Mouse (Mus musculus) lung, adult 10 weeks (tissue): ENCODE data around the gene Lzts2. TPM values are rescaled to one million over a fixed set of nuclear protein-coding genes. Genes with fewer than 3 reads are reported as not detected.

Experiments used
- polyA plus RNA-seq: library from polyadenylated mRNA; stranded (reverse); fragments of 350-450 nt; fragmentation: Illumina TruSeq; extraction: RNeasy Lipid Tissue Mini Kit (QIAGEN cat#74804); gene quantifications from one replicate; pipeline ENCODE4 v1.2.3, GENCODE M21; 2014; ENCODE audit warnings: low read depth, low replicate concordance; ENCODE audit not compliant: insufficient read depth

Gene Lzts2
- polyA plus RNA-seq: 32.7 TPM

DNA sequence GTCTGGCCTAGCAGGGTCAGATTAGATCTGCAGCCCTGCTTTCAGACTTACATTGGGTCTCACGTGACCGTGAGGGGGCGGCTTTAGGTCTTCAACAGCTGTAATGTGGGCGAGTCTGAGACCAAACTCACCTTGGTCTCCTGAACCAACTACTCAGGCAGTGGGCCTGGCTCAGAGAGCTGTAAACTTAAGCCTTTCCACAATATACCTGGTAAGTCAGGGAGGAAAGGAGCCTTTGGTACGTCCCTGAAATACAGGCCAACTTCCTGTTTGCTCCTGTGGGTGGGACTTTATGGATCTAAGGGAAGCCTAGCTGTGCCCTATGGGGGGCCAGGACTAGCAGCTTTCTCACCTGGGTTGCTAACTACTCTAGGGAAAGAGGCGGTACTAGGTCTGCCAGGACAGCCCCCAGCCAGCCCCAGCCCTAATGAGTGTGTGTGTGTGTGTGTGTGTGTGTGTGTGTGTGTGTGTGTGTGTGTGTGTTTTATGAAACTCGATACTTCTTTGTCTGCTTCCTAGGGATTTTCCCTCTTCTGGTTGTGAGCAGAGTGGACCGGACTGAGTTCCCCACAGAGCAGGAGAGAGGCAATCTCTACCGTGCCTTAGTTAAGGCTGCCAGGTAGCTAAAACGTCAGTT is at the start of gene Lzts2:
Lzts2 (plus strand) TSS at position 80 of the 637 bp plus-strand sequence.

DNA sequence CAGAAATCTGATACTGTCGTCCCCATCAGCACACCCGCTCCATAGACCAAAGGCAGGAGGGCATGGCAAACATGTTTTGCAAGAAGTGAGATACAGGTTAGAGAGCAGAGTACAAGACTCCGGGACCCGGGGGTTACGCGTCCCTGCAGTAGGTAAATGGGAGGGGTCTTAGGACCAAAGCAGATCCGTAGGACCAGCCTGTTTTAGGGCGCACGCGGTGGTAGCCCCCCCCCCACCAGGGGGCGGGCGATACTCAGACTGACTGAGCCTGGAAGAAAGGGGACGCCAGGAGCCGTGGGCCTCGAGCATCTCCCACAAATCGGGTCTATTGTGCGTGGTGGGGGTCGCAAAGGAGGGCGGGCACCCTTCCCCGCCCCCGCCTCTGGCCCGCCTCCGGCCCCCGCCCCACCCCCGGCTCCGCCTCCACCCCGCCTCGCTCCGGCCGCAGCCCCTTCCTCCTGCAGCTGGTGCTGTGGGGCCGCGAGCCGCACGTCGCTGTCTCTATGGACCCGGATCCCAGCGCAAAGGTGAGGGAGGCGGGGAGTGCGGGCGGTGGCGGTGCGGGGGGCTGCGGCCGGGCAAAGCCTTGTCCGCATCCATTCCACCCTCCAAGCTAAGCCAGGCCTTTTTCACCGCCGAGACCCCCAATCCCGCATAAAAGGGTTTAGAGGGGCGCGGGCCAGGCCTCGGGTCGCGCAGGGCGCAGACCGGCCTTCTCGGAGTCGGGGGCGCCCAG is 25.2 kb upstream of the Lzts2 start, which contains the start of gene Sema4g:
Sema4g (plus strand) TSS at position 271 of the 736 bp plus-strand sequence.

DNA sequence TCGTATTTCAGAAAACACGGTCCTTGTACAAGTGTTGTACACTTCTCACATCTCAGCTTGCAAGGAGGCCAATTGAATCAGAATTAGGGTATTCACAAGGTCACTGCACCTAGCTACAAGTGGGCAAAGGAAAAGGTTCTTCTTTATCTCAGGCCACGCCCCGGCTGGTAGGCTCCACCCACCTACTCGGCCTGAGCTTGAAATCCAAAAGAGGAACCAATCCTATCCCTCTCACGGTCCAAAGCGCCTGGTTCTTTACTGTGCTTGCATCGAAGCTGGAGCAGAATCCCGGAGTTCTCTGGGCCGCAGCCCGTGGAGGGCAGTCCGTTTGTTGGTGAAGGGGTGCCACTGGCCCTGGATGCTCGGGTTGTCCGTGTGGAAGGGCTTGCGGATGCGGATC is 8.8 kb upstream of the Lzts2 start, which contains the start of gene Twnk:
Twnk (plus strand) TSS at position 220 of the 400 bp plus-strand sequence.

DNA sequence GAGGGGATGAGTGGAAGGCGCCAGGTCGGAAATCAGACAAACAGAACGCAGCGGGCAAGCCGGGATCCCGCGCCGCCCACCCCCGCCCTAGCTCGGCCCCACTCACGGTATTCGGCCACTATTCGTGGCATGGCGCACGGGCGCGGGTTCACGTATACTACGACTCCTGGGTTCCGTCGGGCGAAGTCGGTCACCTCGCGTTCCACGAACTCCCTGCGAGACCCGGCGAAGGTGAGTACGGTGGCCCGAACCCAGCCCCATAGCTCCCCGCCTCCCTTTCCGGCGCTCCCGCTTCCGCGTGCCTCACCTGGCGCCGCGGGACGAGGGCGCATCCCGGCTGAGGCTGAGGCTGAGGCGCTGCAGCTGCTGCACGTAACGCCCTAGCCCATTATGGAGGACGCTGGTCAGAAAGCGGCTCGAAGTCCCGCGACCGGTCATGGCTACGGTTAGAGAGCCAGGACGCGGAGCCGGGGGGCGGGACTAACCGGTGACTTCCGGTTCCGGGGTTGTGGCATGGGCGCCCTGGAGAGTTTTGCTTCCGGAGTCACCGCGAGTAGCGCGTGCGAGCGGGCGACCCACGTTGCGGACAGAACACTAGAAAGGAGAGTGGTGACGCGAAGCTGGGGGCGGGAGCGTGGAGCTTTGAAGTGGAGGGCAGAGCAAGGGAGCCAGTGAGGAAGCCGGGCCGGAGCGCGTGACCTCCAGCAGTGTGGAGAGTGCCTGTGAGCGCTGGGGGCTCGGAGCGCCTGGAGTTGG is 8.1 kb upstream of the Lzts2 start, which contains the start of gene Mrpl43:
Mrpl43 (minus strand) TSS at position 486 of the 756 bp plus-strand sequence.

DNA sequence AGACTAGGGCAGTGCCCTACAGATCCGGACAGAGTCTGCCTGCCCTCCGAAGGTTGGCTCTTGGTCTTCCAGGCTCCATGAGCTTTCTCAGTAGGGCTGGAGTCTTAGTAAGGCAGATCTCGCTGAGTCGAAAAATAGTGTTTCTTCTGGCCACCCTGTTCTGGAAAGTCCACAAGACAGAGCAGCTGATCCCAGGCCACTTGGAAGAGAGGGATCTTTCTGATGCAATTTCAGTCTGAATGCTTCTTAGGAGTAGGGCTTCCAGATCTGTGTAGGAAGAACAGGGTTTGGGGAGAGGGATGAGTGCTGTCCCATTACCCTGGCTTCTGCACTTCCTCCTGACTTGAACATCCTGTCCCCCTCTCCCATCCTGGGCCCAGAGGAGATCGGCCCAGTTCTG is 31.4 kb downstream of the Lzts2 start, which contains the start of gene Pdzd7:
Pdzd7 (minus strand) TSS at position 67 of the 400 bp plus-strand sequence.

DNA sequence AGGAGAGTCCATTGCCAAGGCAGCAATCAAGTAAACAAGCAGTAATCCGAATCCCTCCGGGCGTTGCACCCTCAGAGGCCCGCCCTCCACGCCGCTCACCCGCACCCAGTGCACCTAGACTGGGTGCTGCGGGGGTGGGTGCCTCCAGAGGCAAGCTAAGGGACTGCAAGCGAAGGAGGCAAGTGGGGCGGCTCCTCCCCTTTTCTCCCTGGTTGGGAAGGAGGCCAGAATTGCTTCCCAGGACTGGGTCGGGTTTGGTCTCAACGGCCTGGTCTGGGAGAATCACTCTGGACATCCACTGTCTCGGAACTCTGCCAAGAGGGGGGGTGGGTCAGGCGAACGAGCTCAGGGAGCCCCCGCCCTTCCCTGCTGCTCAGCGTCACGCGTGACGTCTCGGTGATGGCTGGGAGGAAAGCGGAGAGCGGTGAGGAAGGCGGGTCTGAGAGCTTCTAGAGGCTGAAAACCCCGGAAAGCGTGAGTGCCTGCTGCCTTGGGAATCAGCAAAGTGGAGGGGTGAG is 33.3 kb downstream of the Lzts2 start, which contains the start of gene Sfxn3:
Sfxn3 (plus strand) TSS at position 87 of the 518 bp plus-strand sequence.

DNA sequence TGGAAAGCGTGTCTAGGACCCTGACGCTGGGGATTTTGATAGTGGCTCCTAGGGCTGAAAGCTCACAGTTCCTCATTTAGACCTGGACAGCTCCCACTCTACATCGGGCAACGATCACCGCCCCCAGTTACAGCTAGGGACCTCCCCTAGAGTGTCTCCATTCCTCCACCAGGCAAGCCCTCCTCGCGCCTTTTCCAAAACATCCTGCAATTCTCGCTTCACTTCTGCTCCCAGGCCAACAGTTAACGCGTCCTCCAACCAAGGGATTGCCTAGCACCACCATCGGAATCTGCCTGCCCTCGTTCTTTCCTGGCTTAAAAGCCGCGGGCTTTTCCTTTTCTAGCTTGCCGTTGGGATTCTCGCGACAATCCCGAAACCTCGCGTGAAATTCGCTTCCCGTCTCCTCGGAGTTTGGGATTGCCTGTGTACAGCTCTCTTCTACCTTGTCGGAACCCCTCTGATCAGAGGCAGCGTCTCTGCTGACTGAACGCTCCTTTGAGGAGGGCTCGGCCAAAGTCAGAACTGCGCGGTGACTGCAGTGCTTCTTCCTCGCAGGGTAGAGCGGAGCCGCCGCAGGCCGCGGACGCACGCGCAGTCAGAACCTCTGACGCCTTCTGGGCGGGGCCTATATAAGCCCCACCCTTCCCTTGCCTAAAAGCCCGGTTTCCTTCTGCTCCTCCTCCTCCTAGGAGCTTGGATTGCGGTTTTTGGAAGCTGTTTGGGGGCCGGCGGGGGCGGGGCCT is 60.5 kb downstream of the Lzts2 start, which contains the start of gene Kazald1:
Kazald1 (plus strand) TSS at position 662 of the 743 bp plus-strand sequence.

Other genes starting within 250 kb of the Lzts2 start
- 5.6 TPM for gene Slf2, start 83.3 kb upstream of the Lzts2 start, polyA plus RNA-seq
- 0.51 TPM for gene Sema4g, start 25.3 kb upstream of the Lzts2 start, polyA plus RNA-seq
- 6.2 TPM for gene Twnk, start 8.8 kb upstream of the Lzts2 start, polyA plus RNA-seq
- gene Mrpl43, start 8.0 kb upstream of the Lzts2 start, polyA plus RNA-seq: 33.3 TPM
- gene Pdzd7, start 31.3 kb downstream of the Lzts2 start, polyA plus RNA-seq: 0.10 TPM
- gene Sfxn3, start 33.1 kb downstream of the Lzts2 start, polyA plus RNA-seq: 27.9 TPM
- gene Kazald1, start 60.8 kb downstream of the Lzts2 start, polyA plus RNA-seq: 13.9 TPM
- not detected for gene Tlx1, start 136.3 kb downstream of the Lzts2 start, polyA plus RNA-seq
- gene Lbx1, start 221.4 kb downstream of the Lzts2 start, polyA plus RNA-seq: not detected